Mouse (Mus musculus) A20 (cell line): ENCODE measurements around the gene Dnah3.

Experiments
- DNase-seq: peaks from one replicate; pipeline ENCODE4 v3.0.0-alpha.2; 2011; ENCODE audit warnings: low read depth, low spot score

The Dnah3 gene

GRCm38 (mm10) chr7:120054016-120054415 lies 41.1 kb downstream of the Dnah3 start:
- no peak for DNase-seq

GRCm38 (mm10) chr7:120050447-120050846 lies 44.6 kb downstream of the Dnah3 start:
- DNase-seq, result no peak

- DNase-seq, result peak; percentile 21
Observed at GRCm38 (mm10) chr7:120043990-120044389, 51.1 kb downstream of the Dnah3 start.

GRCm38 (mm10) chr7:120036422-120036821 lies 58.7 kb downstream of the Dnah3 start:
- no peak for DNase-seq

GRCm38 (mm10) chr7:120034996-120035395 lies 60.1 kb downstream of the Dnah3 start:
- DNase-seq, result no peak

GRCm38 (mm10) chr7:120034566-120034965 lies 60.5 kb downstream of the Dnah3 start:
- DNase-seq, result no peak

- no peak for DNase-seq
Observed at GRCm38 (mm10) chr7:120028669-120029068, 66.4 kb downstream of the Dnah3 start.

GRCm38 (mm10) chr7:119997066-119997465 lies 98.0 kb downstream of the Dnah3 start:
- DNase-seq, result no peak

GRCm38 (mm10) chr7:119985279-119985912 lies 109.7 kb downstream of the Dnah3 start:
- DNase-seq, result no peak

GRCm38 (mm10) chr7:119980170-119980569 lies 114.9 kb downstream of the Dnah3 start:
- DNase-seq, result no peak

GRCm38 (mm10) chr7:119978576-119978975 lies 116.5 kb downstream of the Dnah3 start:
- DNase-seq, result no peak

- peak; percentile 27 for DNase-seq
Observed at GRCm38 (mm10) chr7:119977574-119977973, 117.5 kb downstream of the Dnah3 start.

- DNase-seq, result no peak
Observed at GRCm38 (mm10) chr7:119976256-119976655, 118.8 kb downstream of the Dnah3 start.

GRCm38 (mm10) chr7:119974214-119974613 lies 120.9 kb downstream of the Dnah3 start:
- no peak for DNase-seq

- DNase-seq, result no peak
Observed at GRCm38 (mm10) chr7:119969320-119969719, 125.8 kb downstream of the Dnah3 start.

GRCm38 (mm10) chr7:119965651-119966395 lies 129.3 kb downstream of the Dnah3 start:
- DNase-seq, result no peak

- no peak for DNase-seq
Observed at GRCm38 (mm10) chr7:119965205-119965604, 129.9 kb downstream of the Dnah3 start.

- DNase-seq, result no peak
Observed at GRCm38 (mm10) chr7:119961107-119961506, 134.0 kb downstream of the Dnah3 start.

- DNase-seq, result no peak
Observed at GRCm38 (mm10) chr7:119960546-119960945, 134.5 kb downstream of the Dnah3 start.

GRCm38 (mm10) chr7:119960006-119960405 lies 135.1 kb downstream of the Dnah3 start:
- DNase-seq, result no peak

- DNase-seq, result no peak
Observed at GRCm38 (mm10) chr7:119959491-119959890, 135.6 kb downstream of the Dnah3 start.

- DNase-seq, result no peak
Observed at GRCm38 (mm10) chr7:119959091-119959490, 136.0 kb downstream of the Dnah3 start.

GRCm38 (mm10) chr7:119957421-119957820 lies 137.7 kb downstream of the Dnah3 start:
- DNase-seq, result no peak
